Mouse (Mus musculus): ENCODE results near the gene Sbk3. TPM values are rescaled to one million over a fixed set of nuclear protein-coding genes. Genes with fewer than 3 reads are reported as not detected.

Gene Sbk3
- polyA plus RNA-seq, 1 experiment from 2014 or later = not detected

DNA sequence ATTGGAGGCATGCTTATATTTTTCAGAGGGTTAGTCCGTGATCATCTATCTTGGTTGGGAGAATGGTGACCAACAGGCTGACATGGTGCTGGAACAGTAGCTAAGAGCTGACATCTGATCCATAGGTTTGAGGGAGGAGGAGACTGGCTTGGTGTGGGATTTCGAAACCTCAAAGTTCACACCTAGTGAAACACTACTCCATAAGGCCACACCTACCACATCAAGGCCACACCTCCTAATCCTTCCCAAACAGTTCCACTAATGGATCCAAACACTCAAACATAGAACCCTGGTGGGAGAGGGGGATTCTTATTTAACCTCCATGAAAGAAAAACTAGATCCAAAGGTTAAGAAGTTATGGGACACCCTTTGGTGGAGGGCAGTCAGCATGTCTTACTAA is 46.0 kb upstream of the Sbk3 start:
- no peak for DNase-seq (ENCODE audit: low spot score)
- Histone ChIP-seq H3K9me3 (ENCODE audit: control insufficient read depth, low read length) (no peaks in the 10 kb centered on the region), H3K27me3 (ENCODE audit: control insufficient read depth, insufficient read depth, low read length) (no peaks in the 10 kb centered on the region), H3K27ac (replicated peaks) (no peak overlapping the region), H3K36me3 (ENCODE audit: control insufficient read depth, insufficient read depth, low read length) (peaks cover 9% of the 10 kb centered on the region), H3K4me3 (ENCODE audit: low read depth, low read length) (no peak overlapping the region), H3K9ac (ENCODE audit: low read length) (no peak overlapping the region), H3K4me1 (replicated peaks; ENCODE audit: control insufficient read depth, insufficient read depth) (peaks cover 3% of the 10 kb centered on the region; the same call in 1 of the 2 replicates), H3K4me2 (replicated peaks; ENCODE audit: low read depth) (no peak overlapping the region)
- WGBS = 100% methylated on average over 2 of the region's 2 CpGs
- no peak for TF ChIP-seq CTCF (IDR thresholded peaks at IDR 0.05; ENCODE audit: low read depth)
- no peak for TF ChIP-seq EP300 (optimal IDR thresholded peaks at IDR 0.05)
- ATAC-seq (ENCODE audit: low FRiP score, low TSS enrichment) = no peak

GRCm38 (mm10) chr7:5016057-5016456 is 45.1 kb upstream of the Sbk3 start:
- H3K27me3 ChIP-seq (ENCODE audit: control insufficient read depth, insufficient read depth, low read length) = no peaks in the 10 kb centered on the region
- peak overlapping the region; percentile 74 for H3K4me2 ChIP-seq (replicated peaks; ENCODE audit: low read depth)
- 41% methylated on average over 3 of the region's 3 CpGs for WGBS
- ATAC-seq (ENCODE audit: low FRiP score, low TSS enrichment) (no peak), DNase-seq (ENCODE audit: low spot score) (no peak)
- H3K9me3 ChIP-seq (ENCODE audit: control insufficient read depth, low read length) = no peaks in the 10 kb centered on the region
- no peak for TF ChIP-seq EP300 (optimal IDR thresholded peaks at IDR 0.05)
- no peak for TF ChIP-seq CTCF (IDR thresholded peaks at IDR 0.05; ENCODE audit: low read depth)
- peak overlapping the region; percentile 99 for H3K27ac ChIP-seq (replicated peaks)
- H3K9ac ChIP-seq (ENCODE audit: low read length) = peak overlapping the region; percentile 78
- H3K4me1 ChIP-seq (replicated peaks; ENCODE audit: control insufficient read depth, insufficient read depth) = peaks cover 3% of the 10 kb centered on the region; the same call in 1 of the 2 replicates
- H3K4me3 ChIP-seq (ENCODE audit: low read depth, low read length) = peak overlapping the region; percentile 80
- peaks cover 16% of the 10 kb centered on the region for H3K36me3 ChIP-seq (ENCODE audit: control insufficient read depth, insufficient read depth, low read length)

DNA sequence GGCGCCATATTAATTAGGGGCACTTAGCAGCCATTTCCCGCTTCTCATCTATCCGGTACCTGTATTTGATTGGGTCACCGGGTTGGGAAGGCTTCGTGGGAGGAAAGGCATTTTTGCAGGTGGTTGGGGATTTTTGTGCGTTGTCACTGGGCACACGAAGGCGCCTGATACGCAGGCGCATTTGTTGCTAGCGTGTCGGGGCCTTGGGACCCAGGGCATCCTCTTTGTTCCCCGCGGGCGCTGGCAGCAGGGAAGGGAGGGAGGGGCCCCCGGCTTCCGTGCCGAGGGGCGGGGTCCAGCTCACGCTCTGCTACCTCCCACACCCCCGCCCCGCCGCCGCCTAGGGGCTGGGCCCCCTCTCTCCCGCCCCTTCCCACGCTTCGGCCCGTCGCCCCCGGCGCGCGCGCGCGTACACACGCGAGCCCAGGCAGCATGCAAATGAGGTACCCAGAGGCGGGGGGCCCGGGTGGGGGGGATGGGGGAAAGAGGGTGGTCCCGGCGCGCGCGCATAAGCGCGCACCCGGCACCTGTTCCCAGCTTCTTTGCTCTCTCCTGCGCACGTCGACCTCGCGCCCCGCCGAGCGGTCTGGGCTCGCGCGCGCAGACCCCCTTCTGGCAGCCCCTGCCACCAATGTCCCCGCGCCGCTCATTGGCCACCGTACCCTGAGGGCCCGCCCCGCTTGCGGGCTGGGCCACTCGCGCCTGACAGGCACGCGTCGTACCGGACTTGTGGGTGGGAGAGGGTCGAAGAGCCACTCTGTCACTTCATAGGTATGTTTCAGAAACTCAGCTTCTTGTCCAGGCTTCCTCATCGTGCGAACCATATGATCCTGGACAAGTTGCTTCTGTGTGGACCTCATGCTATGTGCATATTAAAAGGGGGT is 44.4 kb upstream of the Sbk3 start, which contains the start of gene Gm44973:
Gm44973 (plus strand) TSS at position 379 of the 884 bp plus-strand sequence.
- Histone ChIP-seq H3K4me2 (replicated peaks; ENCODE audit: low read depth) (peak within 1 kb of the TSS; percentile 74), H3K4me1 (replicated peaks; ENCODE audit: control insufficient read depth, insufficient read depth) (peaks cover 3% of the 10 kb centered on the region; the same call in 1 of the 2 replicates), H3K36me3 (ENCODE audit: control insufficient read depth, insufficient read depth, low read length) (peaks cover 21% of the 10 kb centered on the region), H3K9ac (ENCODE audit: low read length) (peak within 1 kb of the TSS; percentile 84), H3K9me3 (ENCODE audit: control insufficient read depth, low read length) (no peaks in the 10 kb centered on the region), H3K27me3 (ENCODE audit: control insufficient read depth, insufficient read depth, low read length) (no peaks in the 10 kb centered on the region), H3K4me3 (ENCODE audit: low read depth, low read length) (peak within 1 kb of the TSS; percentile 80), H3K27ac (replicated peaks) (peak within 1 kb of the TSS; percentile 99)
- DNase-seq (ENCODE audit: low spot score) (peak; percentile 96), ATAC-seq (ENCODE audit: low FRiP score, low TSS enrichment) (peak; percentile 84)
- whole genome bisulfite sequencing = under 1% methylated on average over 61 of the region's 76 CpGs
- peak; percentile 32 for TF ChIP-seq EP300 (optimal IDR thresholded peaks at IDR 0.05)
- no peak; the same call in 1 of the 2 replicates for TF ChIP-seq CTCF (IDR thresholded peaks at IDR 0.05; ENCODE audit: low read depth)

DNA sequence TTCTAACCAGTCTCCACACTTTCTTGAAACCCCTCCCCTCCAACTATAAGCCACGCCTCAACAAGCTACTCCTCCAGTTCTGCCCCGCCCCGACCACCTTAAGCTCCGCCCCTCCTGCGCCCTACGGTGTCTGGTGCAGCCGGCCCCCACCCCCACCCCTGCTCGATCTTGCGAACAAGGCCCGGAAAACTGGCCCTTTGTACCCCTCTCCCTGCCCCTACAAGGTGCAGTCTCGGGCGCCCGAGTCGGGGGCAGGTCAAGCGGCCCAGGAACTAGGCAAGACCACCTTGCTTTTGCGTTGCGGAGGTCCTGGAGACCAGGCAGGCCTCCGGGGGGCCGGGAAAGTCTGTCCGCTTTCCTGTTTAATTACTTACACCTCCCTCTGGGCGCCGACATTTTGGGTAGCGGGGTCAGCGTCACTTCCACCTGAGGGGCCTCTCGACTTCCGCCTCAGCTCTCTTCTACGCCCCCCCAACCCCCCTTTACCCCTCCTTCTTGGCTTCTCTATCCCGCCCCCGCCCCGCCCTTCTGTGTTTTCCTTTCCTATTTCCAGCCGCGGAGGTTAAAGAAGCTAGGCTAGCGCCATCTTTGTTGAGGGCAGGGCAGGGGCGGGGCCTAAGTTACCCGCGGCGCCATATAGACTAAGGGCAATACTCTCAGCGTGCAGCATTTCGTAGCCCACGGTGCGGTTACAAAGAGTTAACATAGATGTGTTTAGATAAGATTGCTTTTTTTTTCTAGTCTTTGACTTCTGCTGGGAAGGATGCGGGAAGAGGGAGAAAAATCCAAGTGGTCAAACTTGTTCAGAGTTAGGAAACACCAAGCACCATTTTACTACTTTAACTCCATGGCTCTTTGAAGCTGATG is 43.5 kb upstream of the Sbk3 start, which contains the start of the genes Zfp524 and Fiz1:
Zfp524 (plus strand) TSS at position 165 of the 867 bp plus-strand sequence.
Fiz1 (minus strand) TSS at position 447 of the 867 bp plus-strand sequence.
- DNase-seq (ENCODE audit: low spot score) = peak; percentile 98

GRCm38 (mm10) chr7:5012681-5013513 is 41.9 kb upstream of the Sbk3 start:
- H3K36me3 ChIP-seq (ENCODE audit: control insufficient read depth, insufficient read depth, low read length) = peaks cover 44% of the 10 kb centered on the region
- no peak overlapping the region for H3K27ac ChIP-seq (replicated peaks)
- no peak overlapping the region for H3K4me3 ChIP-seq (ENCODE audit: low read depth, low read length)
- no peaks in the 10 kb centered on the region for H3K27me3 ChIP-seq (ENCODE audit: control insufficient read depth, insufficient read depth, low read length)
- 84% methylated on average over 27 of the region's 27 CpGs for WGBS
- no peaks in the 10 kb centered on the region for H3K9me3 ChIP-seq (ENCODE audit: control insufficient read depth, low read length)
- H3K4me1 ChIP-seq (replicated peaks; ENCODE audit: control insufficient read depth, insufficient read depth) = peaks cover 3% of the 10 kb centered on the region; the same call in 1 of the 2 replicates
- H3K4me2 ChIP-seq (replicated peaks; ENCODE audit: low read depth) = no peak overlapping the region
- TF ChIP-seq EP300 (optimal IDR thresholded peaks at IDR 0.05) (no peak), CTCF (IDR thresholded peaks at IDR 0.05; ENCODE audit: low read depth) (no peak)
- DNase-seq (ENCODE audit: low spot score) = no peak
- no peak for ATAC-seq (ENCODE audit: low FRiP score, low TSS enrichment)
- no peak overlapping the region for H3K9ac ChIP-seq (ENCODE audit: low read length)

More for the DNA sequence above, 43.5 kb upstream of the Sbk3 start, which contains the start of the genes Zfp524 and Fiz1:
- Histone ChIP-seq H3K27me3 (ENCODE audit: control insufficient read depth, insufficient read depth, low read length) (no peaks in the 10 kb centered on the region), H3K9ac (ENCODE audit: low read length) (peak within 1 kb of the TSS; percentile 84), H3K4me1 (replicated peaks; ENCODE audit: control insufficient read depth, insufficient read depth) (peaks cover 3% of the 10 kb centered on the region; the same call in 1 of the 2 replicates), H3K9me3 (ENCODE audit: control insufficient read depth, low read length) (no peaks in the 10 kb centered on the region), H3K4me3 (ENCODE audit: low read depth, low read length) (peak within 1 kb of the TSS; percentile 80), H3K36me3 (ENCODE audit: control insufficient read depth, insufficient read depth, low read length) (peaks cover 29% of the 10 kb centered on the region), H3K27ac (replicated peaks) (peak within 1 kb of the TSS; percentile 99), H3K4me2 (replicated peaks; ENCODE audit: low read depth) (peak within 1 kb of the TSS; percentile 74)
- ATAC-seq (ENCODE audit: low FRiP score, low TSS enrichment) = peak; percentile 86
- peak; percentile 88 for TF ChIP-seq EP300 (optimal IDR thresholded peaks at IDR 0.05)
- TF ChIP-seq CTCF (IDR thresholded peaks at IDR 0.05; ENCODE audit: low read depth) = 0 out of 2 replicates have a peak, but pooled peaks have one; percentile 2
- under 1% methylated on average over 41 of the region's 42 CpGs for WGBS
